Mouse (Mus musculus) megakaryocyte, embryonic 14.5 days (primary cell): ENCODE data around the gene Surf1.

Source experiments
- FLI1 ChIP-seq: IDR thresholded peaks from 2 replicates; pipeline ENCODE4 v1.6.1; 2012; ENCODE audit warnings: low read length, inconsistent platforms, mixed read lengths
- GATA1 ChIP-seq: IDR thresholded peaks from 3 replicates; pipeline ENCODE4 v1.6.1; 2012; ENCODE audit warnings: mixed read lengths, low read length, inconsistent platforms, borderline replicate concordance

DNA sequence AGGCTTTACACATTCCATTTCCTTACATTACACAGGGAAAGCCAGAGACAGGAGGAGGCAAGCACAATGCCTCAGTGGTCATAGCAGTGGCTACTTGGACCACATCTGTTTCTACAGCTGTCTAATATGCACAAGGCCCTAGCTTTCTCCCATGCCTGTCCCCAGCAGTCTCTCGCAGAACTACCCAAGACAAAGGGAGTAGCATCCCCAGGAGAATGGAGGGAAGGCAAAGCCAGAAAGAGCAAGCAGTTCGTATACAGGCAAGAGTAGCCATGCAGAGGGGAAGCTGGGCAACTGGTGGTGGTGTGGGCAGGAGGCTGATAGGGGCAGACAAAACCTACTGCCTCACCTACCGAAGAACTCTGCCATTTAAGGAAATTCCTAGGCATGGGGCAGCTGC, 9.9 kb downstream of the Surf1 start:
- TF ChIP-seq GATA1: no peak
- no peak for TF ChIP-seq FLI1
